Mouse (Mus musculus) liver, embryonic 13.5 days (tissue): ENCODE measurements around the gene Syt16. TPM values are rescaled to one million over a fixed set of nuclear protein-coding genes. Genes with fewer than 3 reads are reported as not detected.

Source experiments
- ATAC-seq: fragments of 200-750 bp; cut with Nextera tagmentation; 2 replicates; pipeline ENCODE4 v1.8.0; 2017; ENCODE audit warnings: low read depth, mild to moderate bottlenecking, moderate number of reproducible peaks, moderate library complexity
- DNase-seq: peaks from one replicate; pipeline ENCODE4 v3.0.0; 2022
- H3K27ac ChIP-seq: fragments of 300-500 bp; sonication (generic); 2 replicates; pipeline ENCODE4 v1.5.1; 2015; ENCODE audit warnings: moderate library complexity, mild to moderate bottlenecking, inconsistent platforms
- H3K27me3 ChIP-seq: fragments of 300-500 bp; sonication (generic); 2 replicates; pipeline ENCODE4 v1.6.1; 2015; ENCODE audit warnings: mild to moderate bottlenecking, inconsistent platforms
- H3K36me3 ChIP-seq: fragments of 300-500 bp; sonication (generic); 2 replicates; pipeline ENCODE4 v1.6.1; 2015; ENCODE audit warnings: mild to moderate bottlenecking, inconsistent platforms
- H3K4me1 ChIP-seq: fragments of 300-500 bp; sonication (generic); replicated peaks from 2 replicates; pipeline ENCODE4 v1.6.1; 2015; ENCODE audit warnings: inconsistent platforms
- H3K4me2 ChIP-seq: fragments of 300-500 bp; sonication (generic); 2 replicates; pipeline ENCODE4 v1.6.1; 2015; ENCODE audit warnings: inconsistent platforms, mild to moderate bottlenecking, moderate library complexity
- H3K4me3 ChIP-seq: fragments of 300-500 bp; sonication (generic); replicated peaks from 2 replicates; pipeline ENCODE4 v1.5.1; 2015; ENCODE audit warnings: mild to moderate bottlenecking, inconsistent platforms
- H3K9ac ChIP-seq: fragments of 300-500 bp; sonication (generic); 2 replicates; pipeline ENCODE4 v1.6.1; 2015; ENCODE audit warnings: mild to moderate bottlenecking, inconsistent platforms
- H3K9me3 ChIP-seq: fragments of 300-500 bp; sonication (generic); replicated peaks from 2 replicates; pipeline ENCODE4 v1.6.1; 2016; ENCODE audit warnings: inconsistent platforms
- WGBS: fragments of 180-500 bp; shearing (Covaris S2); methylation state at CpG from one replicate; pipeline ENCODE4 v1.1.7; 2015; ENCODE audit not compliant: insufficient replicate concordance; 5-methylcytosine and 5-hydroxymethylcytosine counted together
- polyA plus RNA-seq: library from polyadenylated mRNA; unstranded; fragments of >200 nt; fragmentation: Nextera tagmentation; extraction: Ambion mirVana; gene quantifications from 2 replicates; pipeline ENCODE4 v1.2.1, GENCODE M21; 2015

Syt16 gene
- polyA plus RNA-seq, result 0.09 and 0.10 TPM in 2 replicates

- Histone ChIP-seq H3K27me3 (peaks cover 42% of the 10 kb centered on the region), H3K36me3 (no peaks in the 10 kb centered on the region), H3K9me3 (no peaks in the 10 kb centered on the region), H3K27ac (no peak within 1 kb of the TSS), H3K4me2 (peak within 1 kb of the TSS; percentile 59), H3K4me1 (peaks cover 3% of the 10 kb centered on the region; the same call in 1 of the 2 replicates), H3K9ac (0 out of 2 replicates have a peak within 1 kb of the TSS, but pooled peaks have one; percentile 33), H3K4me3 (peak within 1 kb of the TSS; percentile 49)
- DNase-seq (no peak), ATAC-seq (no peak)
- WGBS, result 3% methylated on average over 57 of the region's 67 CpGs
Observed at GRCm38 (mm10) chr12:73997297-73998127, at the start of gene Syt16. Syt16 (plus strand) TSS chr12:73997661.

- no peak overlapping the region for H3K9ac ChIP-seq
- no peak overlapping the region for H3K27ac ChIP-seq
- ATAC-seq (no peak), DNase-seq (no peak)
- no peak overlapping the region for H3K4me3 ChIP-seq
- no peaks in the 10 kb centered on the region for H3K9me3 ChIP-seq
- peaks cover 16% of the 10 kb centered on the region for H3K36me3 ChIP-seq
- H3K27me3 ChIP-seq, result no peaks in the 10 kb centered on the region
- H3K4me1 ChIP-seq, result peaks cover 21% of the 10 kb centered on the region
- WGBS, result 83% methylated on average over 4 of the region's 4 CpGs
- no peak overlapping the region for H3K4me2 ChIP-seq
Observed at GRCm38 (mm10) chr12:73948415-73948814, 49.0 kb upstream of the Syt16 start.

- Histone ChIP-seq H3K27me3 (no peaks in the 10 kb centered on the region), H3K9ac (peak overlapping the region; percentile 66), H3K4me2 (peak overlapping the region; percentile 73), H3K4me1 (peaks cover 32% of the 10 kb centered on the region), H3K27ac (no peak overlapping the region), H3K4me3 (peak overlapping the region; percentile 53), H3K36me3 (peaks cover 11% of the 10 kb centered on the region), H3K9me3 (no peaks in the 10 kb centered on the region)
- ATAC-seq (peak; percentile 60), DNase-seq (peak; percentile 39)
- WGBS, result 22% methylated on average over 46 of the region's 46 CpGs
Observed at GRCm38 (mm10) chr12:73949318-73950058, 48.0 kb upstream of the Syt16 start.

- Histone ChIP-seq H3K9me3 (no peaks in the 10 kb centered on the region), H3K36me3 (no peaks in the 10 kb centered on the region), H3K27ac (no peak overlapping the region; the same call in 1 of the 2 replicates), H3K27me3 (no peaks in the 10 kb centered on the region), H3K4me3 (peak overlapping the region; percentile 55), H3K4me2 (peak overlapping the region; percentile 73), H3K4me1 (peaks cover 36% of the 10 kb centered on the region), H3K9ac (peak overlapping the region; percentile 63)
- peak; percentile 34 for DNase-seq
- 8% methylated on average over 15 of the region's 15 CpGs for WGBS
- ATAC-seq, result peak; percentile 46
Observed at GRCm38 (mm10) chr12:73952879-73953278, 44.6 kb upstream of the Syt16 start.

GRCm38 (mm10) chr12:73953420-73954186, 43.9 kb upstream of the Syt16 start:
- H3K9ac ChIP-seq, result peak overlapping the region; percentile 63
- DNase-seq, result peak; percentile 20
- peak overlapping the region; percentile 73 for H3K4me2 ChIP-seq
- H3K4me1 ChIP-seq, result peaks cover 36% of the 10 kb centered on the region
- no peaks in the 10 kb centered on the region for H3K9me3 ChIP-seq
- no peaks in the 10 kb centered on the region for H3K27me3 ChIP-seq
- H3K4me3 ChIP-seq, result peak overlapping the region; percentile 55
- peak overlapping the region; percentile 13; the same call in 1 of the 2 replicates for H3K27ac ChIP-seq
- 15% methylated on average over 14 of the region's 14 CpGs for WGBS
- peak; percentile 76 for ATAC-seq
- no peaks in the 10 kb centered on the region for H3K36me3 ChIP-seq

- no peak overlapping the region for H3K27ac ChIP-seq
- no peaks in the 10 kb centered on the region for H3K36me3 ChIP-seq
- H3K4me2 ChIP-seq, result no peak overlapping the region
- H3K27me3 ChIP-seq, result no peaks in the 10 kb centered on the region
- H3K4me3 ChIP-seq, result no peak overlapping the region
- no peak overlapping the region for H3K9ac ChIP-seq
- 49% methylated on average over 5 of the region's 5 CpGs for WGBS
- ATAC-seq (no peak), DNase-seq (no peak)
- H3K4me1 ChIP-seq, result peaks cover 24% of the 10 kb centered on the region
- no peaks in the 10 kb centered on the region for H3K9me3 ChIP-seq
Observed at GRCm38 (mm10) chr12:73954785-73955184, 42.7 kb upstream of the Syt16 start.

GRCm38 (mm10) chr12:73957676-73958075, 39.8 kb upstream of the Syt16 start:
- 81% methylated on average over 3 of the region's 3 CpGs for WGBS
- Histone ChIP-seq H3K9me3 (no peaks in the 10 kb centered on the region), H3K4me3 (no peak overlapping the region), H3K4me2 (no peak overlapping the region), H3K9ac (no peak overlapping the region), H3K36me3 (no peaks in the 10 kb centered on the region), H3K27ac (no peak overlapping the region), H3K4me1 (peaks cover 21% of the 10 kb centered on the region), H3K27me3 (no peaks in the 10 kb centered on the region)
- no peak for DNase-seq
- ATAC-seq, result no peak

- Histone ChIP-seq H3K36me3 (no peaks in the 10 kb centered on the region), H3K27me3 (no peaks in the 10 kb centered on the region), H3K9ac (no peak overlapping the region), H3K4me1 (peaks cover 14% of the 10 kb centered on the region), H3K9me3 (no peaks in the 10 kb centered on the region), H3K4me3 (no peak overlapping the region), H3K4me2 (no peak overlapping the region), H3K27ac (no peak overlapping the region)
- ATAC-seq (no peak), DNase-seq (no peak)
- 62% methylated on average over 2 of the region's 2 CpGs for WGBS
Observed at GRCm38 (mm10) chr12:73958830-73959229, 38.6 kb upstream of the Syt16 start.

- peak within 1 kb of the TSS; percentile 79 for H3K4me2 ChIP-seq
- peak within 1 kb of the TSS; percentile 84 for H3K4me3 ChIP-seq
- H3K27ac ChIP-seq, result peak within 1 kb of the TSS; percentile 56; the same call in 1 of the 2 replicates
- peaks cover 19% of the 10 kb centered on the region for H3K36me3 ChIP-seq
- peak; percentile 100 for ATAC-seq
- DNase-seq, result peak; percentile 95
- no peaks in the 10 kb centered on the region for H3K9me3 ChIP-seq
- peak within 1 kb of the TSS; percentile 83 for H3K9ac ChIP-seq
- H3K27me3 ChIP-seq, result no peaks in the 10 kb centered on the region
- peaks cover 17% of the 10 kb centered on the region for H3K4me1 ChIP-seq
- WGBS, result under 1% methylated on average over 60 of the region's 60 CpGs
Observed at GRCm38 (mm10) chr12:73964291-73965281, 32.9 kb upstream of the Syt16 start, which contains the start of gene Snapc1. Snapc1 (plus strand) TSS chr12:73964481.

GRCm38 (mm10) chr12:73969142-73969541, 28.3 kb upstream of the Syt16 start:
- DNase-seq, result no peak
- Histone ChIP-seq H3K4me1 (peaks cover 13% of the 10 kb centered on the region), H3K27ac (no peak overlapping the region), H3K9me3 (no peaks in the 10 kb centered on the region), H3K4me2 (no peak overlapping the region), H3K9ac (no peak overlapping the region), H3K4me3 (no peak overlapping the region), H3K36me3 (peaks cover 55% of the 10 kb centered on the region), H3K27me3 (no peaks in the 10 kb centered on the region)
- WGBS, result 86% methylated on average over 8 of the region's 8 CpGs
- no peak for ATAC-seq
